Mouse (Mus musculus) c-Kit-positive CD71-negative TER-119-negative erythroid progenitor cells, embryonic 14.5 days (primary cell): Measurements from ENCODE around the gene Rasgef1b.
"Not testable (repeated sequence)": the region's sequence is repeated elsewhere in the genome, so short reads cannot be mapped to it uniquely, and the experiment has no call there.

Source experiments
- DNase-seq: peaks from one replicate; pipeline ENCODE4 v3.0.0-alpha.2; 2013; ENCODE audit warnings: low read depth

Rasgef1b gene

GRCm38 (mm10) chr5:99248501-99248900 is 480.4 kb downstream of the Rasgef1b start:
- peak; percentile 90 for DNase-seq

DNA sequence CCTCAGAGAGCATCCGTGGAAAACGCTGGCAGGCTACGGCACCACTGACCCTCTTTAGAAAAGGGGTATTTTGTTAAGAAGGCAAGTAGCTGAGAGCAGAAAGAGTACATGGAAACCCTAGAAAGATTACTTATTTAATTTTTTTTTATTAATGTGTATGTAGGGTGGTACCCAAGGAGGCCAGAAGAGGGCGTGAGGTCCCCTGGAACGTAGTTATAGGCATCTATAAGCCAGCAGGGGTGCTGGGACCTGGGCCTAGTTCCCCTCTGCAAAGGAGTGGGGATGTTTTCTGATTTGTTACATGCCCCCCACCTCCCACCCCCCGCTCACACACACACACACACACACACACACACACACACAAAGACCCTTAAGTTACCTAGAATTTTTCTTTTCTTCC is 480.9 kb downstream of the Rasgef1b start:
- DNase-seq = no peak

DNA sequence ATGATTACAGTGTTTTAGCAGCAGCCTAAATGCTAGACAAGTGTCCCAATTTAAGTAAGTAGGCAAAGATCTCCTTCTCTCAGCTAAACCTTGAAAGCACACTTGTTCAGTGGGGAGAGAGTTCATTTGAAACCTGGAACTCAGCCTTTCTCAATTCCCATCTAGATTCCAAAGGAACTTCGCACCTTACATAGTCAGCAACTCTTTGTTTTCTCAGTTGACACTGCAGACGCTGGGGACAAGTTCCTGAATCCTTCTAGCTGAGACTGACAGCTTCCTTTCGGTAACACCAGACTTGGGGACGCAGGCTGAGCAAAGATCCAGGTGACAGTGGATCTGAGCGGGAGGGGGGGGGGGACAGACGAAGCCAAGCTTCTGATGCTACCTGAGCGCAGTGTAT is 481.4 kb downstream of the Rasgef1b start:
- DNase-seq = no peak

GRCm38 (mm10) chr5:99246972-99247371 is 481.9 kb downstream of the Rasgef1b start:
- DNase-seq = no peak

DNA sequence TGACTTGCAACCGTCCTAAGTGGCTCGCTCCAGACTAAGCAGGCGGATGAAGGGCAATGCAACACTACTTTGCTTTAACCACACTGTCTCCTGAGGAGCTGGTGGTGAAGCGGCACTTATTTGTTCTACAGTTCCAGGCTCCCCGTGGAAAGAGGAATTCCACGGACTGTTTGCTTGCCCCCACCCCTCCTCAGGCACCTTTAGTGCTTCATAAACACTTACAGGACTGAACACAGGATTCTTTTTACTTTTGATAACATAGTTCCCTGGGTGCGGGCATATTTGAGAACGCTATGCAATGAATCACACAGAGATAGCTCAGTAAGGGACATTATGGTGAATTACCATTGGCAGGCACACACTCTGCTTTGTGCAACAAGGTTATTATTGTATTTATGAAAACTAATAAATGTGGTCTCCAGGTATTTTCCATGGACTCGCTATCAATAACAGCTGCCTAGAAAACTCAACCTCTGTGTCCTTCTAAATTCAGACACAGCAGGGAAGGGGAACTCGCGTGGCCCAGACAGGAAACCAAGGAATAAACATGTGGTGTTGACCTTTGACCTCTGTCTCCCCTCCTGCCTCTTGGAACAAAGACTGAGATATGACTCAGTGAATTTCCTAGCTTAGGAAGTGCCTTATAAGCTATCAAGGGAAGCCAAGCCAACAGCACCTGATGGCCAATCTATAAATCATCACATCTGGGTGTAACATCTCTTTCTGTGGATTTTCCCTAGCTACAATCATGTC is 486.7 kb downstream of the Rasgef1b start:
- DNase-seq = no peak

DNA sequence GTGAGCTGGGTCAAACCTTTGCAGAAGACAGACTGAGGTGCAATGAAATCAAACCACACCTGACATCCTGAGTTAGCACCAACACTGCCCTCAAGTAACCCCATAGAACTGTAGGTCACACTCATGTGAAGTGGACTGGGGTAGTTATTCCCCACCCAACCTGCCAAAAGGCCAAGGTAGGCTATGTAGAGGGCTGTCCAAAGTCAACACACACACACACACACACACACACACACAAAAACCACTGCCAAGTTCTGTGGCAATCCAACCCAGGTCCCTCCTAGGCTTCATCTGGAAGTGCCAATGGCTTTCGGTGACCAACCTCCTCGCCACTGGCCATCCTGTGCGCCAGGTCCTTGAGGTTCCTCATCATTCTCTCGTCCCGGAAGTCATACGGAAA is 488.4 kb downstream of the Rasgef1b start:
- no peak for DNase-seq

DNA sequence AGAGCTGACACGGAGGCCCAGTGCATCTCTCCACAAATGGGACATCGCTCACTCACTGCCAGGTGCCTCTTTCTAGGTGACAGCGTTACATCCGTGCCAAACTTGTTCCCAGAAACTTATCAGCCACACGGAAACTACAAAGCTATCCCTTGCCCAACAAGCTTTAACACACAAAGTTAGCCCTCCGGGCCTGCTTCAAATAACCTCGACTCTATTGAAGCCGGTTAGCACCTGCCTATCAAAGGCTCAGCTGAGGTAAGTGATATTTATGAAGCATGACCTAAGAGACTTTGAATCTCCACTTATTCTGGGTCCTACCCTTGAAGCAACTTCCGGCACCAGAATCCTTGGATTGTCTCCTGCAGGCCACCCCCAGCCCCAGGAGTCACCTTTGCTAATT is 489.2 kb downstream of the Rasgef1b start:
- no peak for DNase-seq

GRCm38 (mm10) chr5:99238150-99238549 is 490.7 kb downstream of the Rasgef1b start:
- DNase-seq = no peak

DNA sequence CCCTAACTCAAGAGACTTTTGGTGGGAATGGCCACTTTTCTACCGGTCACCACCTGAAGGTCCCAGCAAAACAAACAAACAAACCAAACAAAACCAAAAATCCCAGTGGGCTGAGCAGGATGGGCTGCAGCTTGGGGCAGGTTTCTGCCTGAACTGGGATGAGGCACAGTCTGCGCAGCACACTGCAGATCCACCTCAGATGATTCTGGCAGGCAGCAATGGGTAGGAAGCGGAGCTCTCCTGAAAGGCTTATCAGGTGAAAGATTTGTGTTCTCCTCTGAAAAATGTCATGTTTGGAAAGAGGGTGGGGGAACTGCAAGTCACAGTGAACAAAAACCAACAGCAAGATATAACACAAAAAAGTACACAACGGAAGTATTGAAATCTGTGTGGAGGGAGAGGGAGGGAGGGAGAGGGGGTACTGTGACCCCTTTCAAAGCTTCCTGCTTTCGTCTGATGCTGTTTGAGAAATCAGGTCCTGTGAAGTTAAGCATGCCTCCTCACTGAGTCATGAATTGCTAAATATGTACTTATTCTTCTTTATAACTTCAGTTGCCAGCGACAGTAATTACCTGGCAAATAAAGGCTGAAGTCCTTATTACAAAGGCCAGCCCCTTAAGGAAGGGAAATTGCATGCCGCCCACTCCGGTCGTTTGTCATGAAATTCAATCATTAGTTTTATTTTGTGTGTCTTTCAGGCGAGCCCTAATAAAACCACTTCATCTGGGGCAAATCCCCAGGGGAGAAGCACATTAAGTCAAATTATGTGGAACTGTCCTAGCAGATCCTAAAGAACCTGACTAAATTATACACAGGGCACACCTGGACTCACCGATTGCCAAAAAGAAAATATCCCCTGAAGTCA is 491.7 kb downstream of the Rasgef1b start:
- DNase-seq = no peak

DNA sequence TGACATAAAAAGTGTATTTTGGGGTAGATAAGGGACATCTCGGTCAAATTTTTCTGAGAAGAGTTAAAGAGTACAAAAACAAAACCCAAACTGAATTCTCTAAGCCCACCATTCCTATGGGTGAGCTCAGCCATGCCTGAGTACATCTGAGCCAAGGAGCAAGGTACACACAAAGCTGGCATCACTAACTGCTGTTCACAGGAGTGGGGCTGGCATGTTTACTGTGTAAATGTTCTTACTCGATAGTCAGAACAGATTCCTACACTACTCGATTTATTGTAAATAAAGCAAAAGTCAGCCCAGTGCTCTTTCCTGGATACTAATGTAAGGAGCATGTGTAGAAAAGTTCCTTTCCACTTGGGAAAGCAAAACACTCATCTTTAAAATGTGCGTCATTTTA is 492.4 kb downstream of the Rasgef1b start:
- no peak for DNase-seq

DNA sequence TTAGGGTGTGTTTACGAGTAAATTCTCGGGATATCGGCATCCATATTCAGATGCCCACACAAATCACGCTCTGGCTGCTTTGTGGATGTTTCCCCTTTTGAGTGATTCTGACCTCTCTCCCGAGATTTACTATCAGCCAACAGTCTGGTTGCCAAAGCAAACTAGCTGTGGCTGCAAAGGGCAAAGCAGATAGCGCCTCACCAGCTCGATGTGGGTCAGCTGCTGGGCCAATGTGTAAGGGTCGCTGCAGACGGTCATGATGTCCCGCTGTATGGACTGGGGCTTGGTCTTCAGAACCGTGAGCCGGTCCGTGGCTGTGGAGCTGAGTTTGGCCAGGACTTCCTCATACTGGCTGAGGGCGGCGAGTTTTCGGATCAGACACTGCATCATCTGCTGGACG is 494.6 kb downstream of the Rasgef1b start:
- no peak for DNase-seq

- no peak for DNase-seq
These were observed 495.7 kb downstream of the Rasgef1b start for GRCm38 (mm10) chr5:99233176-99233575.

DNA sequence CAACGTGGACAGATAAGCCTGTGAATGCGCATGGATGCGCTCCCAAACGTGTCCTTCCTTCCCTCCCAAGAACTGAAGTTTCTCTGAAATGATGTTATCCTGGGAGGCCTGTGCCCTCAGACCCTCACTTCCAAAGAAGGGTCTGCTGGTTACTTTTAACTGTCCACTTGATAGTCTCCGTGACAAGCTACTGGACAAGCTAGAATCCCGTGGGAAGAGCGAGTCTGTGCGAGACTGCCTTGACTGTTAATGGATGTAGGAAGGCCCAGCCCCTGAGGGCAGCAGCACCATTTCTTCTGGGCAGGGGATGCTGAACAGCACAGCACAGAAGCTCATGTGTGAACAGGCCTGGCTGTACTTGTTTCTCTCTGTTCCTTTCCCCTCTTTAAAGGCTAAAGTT is 496.5 kb downstream of the Rasgef1b start:
- no peak for DNase-seq

DNA sequence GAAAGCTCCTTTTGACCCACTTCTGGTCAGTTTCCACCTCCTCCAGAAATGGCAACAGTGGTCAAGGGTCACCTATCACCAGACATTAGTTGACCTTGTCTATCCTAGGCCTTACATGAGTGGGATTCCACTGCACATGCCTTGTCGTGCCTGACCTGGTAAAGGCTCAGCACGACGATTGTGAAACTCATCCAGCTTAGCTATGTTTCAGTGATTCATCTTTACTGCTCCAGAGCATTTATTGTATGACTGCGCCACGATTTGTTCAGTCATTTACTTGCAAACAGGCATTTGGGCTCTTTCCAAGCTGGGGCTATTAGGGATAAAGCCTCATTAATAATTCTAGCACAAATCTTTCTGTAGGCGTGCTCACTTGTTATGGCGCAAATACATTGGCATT is 498.4 kb downstream of the Rasgef1b start:
- DNase-seq = no peak

- no peak for DNase-seq
These were observed 501.5 kb downstream of the Rasgef1b start for GRCm38 (mm10) chr5:99227361-99227760.

GRCm38 (mm10) chr5:99224571-99225011 is 504.3 kb downstream of the Rasgef1b start:
- DNase-seq = no peak

DNA sequence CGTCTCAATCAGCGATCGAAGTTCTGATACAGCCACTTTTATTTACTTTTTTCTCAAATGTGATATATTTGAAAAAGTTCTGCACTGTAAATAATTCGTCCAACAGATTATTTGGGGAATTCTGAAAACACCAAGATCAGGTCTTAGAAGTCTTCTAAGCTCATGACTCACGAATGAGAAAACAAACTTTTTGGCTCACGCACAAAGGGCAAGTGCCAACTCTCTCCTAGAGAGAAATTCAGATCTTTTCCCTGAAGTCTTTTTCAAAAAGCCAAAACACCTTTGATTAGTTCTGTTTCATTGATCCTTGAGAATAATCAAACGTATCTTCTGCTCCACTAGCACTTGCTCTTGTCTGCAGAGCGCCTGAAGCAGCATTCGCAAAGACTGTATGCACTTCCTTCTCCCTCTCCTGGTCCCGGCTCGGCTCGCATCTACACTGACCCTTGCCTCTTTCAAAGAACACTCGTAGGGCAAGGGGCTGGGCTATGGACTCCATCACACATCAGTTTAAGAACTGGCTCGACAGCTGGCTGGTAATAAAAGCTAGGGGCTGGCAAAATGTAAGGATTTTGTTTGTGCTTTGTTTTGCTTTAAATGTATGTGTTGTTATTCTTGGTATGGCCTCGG is 504.9 kb downstream of the Rasgef1b start:
- DNase-seq = no peak

- DNase-seq = no peak
These were observed 510.5 kb downstream of the Rasgef1b start for GRCm38 (mm10) chr5:99218385-99218784.

- DNase-seq = not testable (repeated sequence)
These were observed 512.2 kb downstream of the Rasgef1b start for GRCm38 (mm10) chr5:99216588-99217152.

- DNase-seq = no peak
These were observed 513.4 kb downstream of the Rasgef1b start for GRCm38 (mm10) chr5:99215207-99216157.

DNA sequence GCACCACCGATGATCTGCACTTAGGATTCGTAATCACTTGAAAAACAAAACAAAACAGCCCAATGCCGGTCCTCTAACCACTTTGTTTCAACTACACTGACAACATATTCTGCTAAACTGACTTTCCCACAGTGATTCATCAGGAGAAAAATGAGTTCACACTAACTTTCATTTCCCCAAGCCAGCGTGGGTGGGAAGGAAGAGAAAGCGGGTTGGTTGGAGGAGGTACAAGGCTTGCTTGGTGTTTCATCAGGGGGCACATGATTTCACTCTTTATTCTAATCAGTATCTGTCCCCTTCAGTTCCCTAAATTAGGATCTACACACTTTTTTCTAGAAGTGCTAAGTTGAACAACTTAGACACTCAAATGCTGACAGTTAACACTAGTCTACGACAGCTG is 514.5 kb downstream of the Rasgef1b start:
- DNase-seq = peak; percentile 23
